Mouse (Mus musculus): ENCODE measurements around the gene Rpp14. TPM values are rescaled to one million over a fixed set of nuclear protein-coding genes. Genes with fewer than 3 reads are reported as not detected.

The Rpp14 gene
- total RNA-seq, 2 experiments from 2014 or later, result 33.3 to 33.8 TPM

Other genes with a start within 250 kb of the Rpp14 start
- gene Gm45521, start 123.1 kb upstream of the Rpp14 start, total RNA-seq (2021), result not detected
- not detected for gene Dnase1l3, start 85.8 kb upstream of the Rpp14 start, total RNA-seq (2021)
- gene Abhd6, start 77.5 kb upstream of the Rpp14 start, total RNA-seq (2021), result 10 to 100 TPM; 71.1 to 80.6 TPM
- 10 to 100 TPM; 30.2 to 33.4 TPM for gene Pxk, start 17.8 kb downstream of the Rpp14 start, total RNA-seq (2021)
- 100 to 1,000 TPM; 178 to 185 TPM for gene Pdhb, start 92.7 kb downstream of the Rpp14 start, total RNA-seq (2021)
- 10 to 100 TPM; 40.5 to 43.5 TPM for gene Kctd6, start 133.8 kb downstream of the Rpp14 start, total RNA-seq (2021)
- gene Acox2, start 179.0 kb downstream of the Rpp14 start, total RNA-seq (2021), result not detected
- gene Fam107a, start 237.7 kb downstream of the Rpp14 start, total RNA-seq (2021), result 100 to 1,000 TPM; 286 to 343 TPM